Mouse (Mus musculus) gastrocnemius, postnatal 14 days (tissue): ENCODE measurements around the gene Dennd4a. TPM values are rescaled to one million over a fixed set of nuclear protein-coding genes. Genes with fewer than 3 reads are reported as not detected.

Source experiments
- DNase-seq: peaks from one replicate; pipeline ENCODE4 v3.0.0; 2021; ENCODE audit warnings: mixed read lengths
- intact Hi-C: fragments of 180-260 bp; cut with DNase I; formaldehyde crosslinking; loops from one replicate; pipeline ENCODE4 v1.15.1; 2025; ENCODE audit warnings: low total_unique reads
- total RNA-seq, 2 experiments: library from RNA; stranded (reverse); gene quantifications; 2 replicates each; pipeline ENCODE4 v1.2.3; 2021

Dennd4a gene
- total RNA-seq, 2 experiments from 2014 or later, result 5.0 to 6.4 TPM

DNA sequence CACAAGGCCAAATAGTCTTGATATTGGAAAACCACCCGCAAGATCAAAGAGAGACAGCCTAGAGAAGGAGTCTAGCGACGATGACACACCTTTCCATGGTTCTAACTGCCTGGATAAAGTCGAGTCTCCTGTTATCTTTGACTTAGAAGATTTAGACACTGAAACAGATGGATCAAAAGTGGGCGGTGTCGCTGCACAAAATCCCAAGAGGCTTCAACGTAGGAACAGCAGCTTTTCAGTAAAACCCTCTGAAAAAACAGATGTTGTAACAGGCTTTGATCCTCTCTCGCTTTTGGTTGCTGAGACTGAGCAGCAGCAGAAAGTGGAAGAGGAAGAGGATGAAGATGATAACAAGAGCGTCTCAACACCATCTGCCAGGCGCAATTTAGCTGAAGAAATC lies 85.5 kb downstream of the Dennd4a start:
- no peak for DNase-seq
- intact Hi-C loops, result no loop called here

GRCm38 (mm10) chr9:64902866-64903265 lies 91.7 kb downstream of the Dennd4a start:
- intact Hi-C loops, result no loop called here
- no peak for DNase-seq

DNA sequence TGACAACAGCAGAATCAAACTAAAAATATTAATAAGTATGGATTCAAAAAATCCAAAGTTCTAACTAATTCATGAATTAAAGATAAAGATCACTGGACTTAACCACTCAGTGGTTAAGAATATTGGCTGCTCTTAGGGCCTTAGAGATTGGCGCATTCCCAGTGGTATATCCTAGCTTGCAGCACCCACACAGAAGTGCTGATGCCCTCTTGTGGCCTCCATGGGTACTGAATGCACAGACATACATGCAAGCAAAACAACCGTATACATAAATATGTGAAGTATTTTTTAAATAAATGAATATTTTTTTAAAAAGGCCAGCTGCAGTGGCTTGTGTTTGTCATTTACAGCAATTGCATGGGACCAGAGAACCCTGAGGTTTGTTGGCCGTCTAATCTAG lies 92.2 kb downstream of the Dennd4a start:
- DNase-seq, result peak; percentile 57
- intact Hi-C loops, result no loop called here

DNA sequence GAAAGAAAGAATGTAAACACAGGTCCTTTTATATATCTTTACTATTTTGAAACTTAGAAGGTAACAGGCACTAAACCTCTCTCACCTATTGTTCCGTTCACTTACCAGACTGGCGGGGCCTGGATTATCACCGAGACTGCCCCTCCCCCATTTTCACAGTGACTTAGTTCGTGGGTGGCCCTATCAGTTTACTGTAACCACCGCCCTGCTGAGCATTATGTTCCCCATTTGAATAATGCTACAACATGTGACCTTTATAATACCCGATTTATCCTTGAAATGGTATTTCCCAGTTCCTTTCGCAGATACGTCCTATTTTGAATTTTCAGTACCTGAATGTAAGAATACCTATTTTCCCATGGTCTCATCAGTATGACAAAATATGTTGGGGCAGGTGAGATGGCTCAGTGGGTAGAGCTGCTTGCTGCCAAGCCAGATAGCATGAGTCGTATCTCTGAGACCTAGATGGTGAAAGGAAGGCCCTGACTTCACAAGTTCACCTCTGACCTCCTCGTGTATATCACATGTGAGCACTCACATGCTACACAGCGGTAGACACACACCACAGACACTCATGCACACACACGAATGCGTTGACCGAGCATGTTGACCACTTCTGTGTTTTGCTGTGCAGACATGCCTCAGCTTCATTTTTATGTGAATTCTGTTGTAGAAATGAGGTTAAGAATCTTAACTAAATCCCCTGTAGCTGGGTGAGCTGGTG lies 93.9 kb downstream of the Dennd4a start:
- intact Hi-C loops, result loop anchor here (5.0 kb wide), 1 partner anchor 123 kb away; no protein-coding TSS in a partner anchor

GRCm38 (mm10) chr9:64907441-64907840 lies 96.3 kb downstream of the Dennd4a start:
- intact Hi-C loops, result loop anchor here (5.0 kb wide), 1 partner anchor 125 kb away; no protein-coding TSS in a partner anchor
- DNase-seq, result no peak

More for the DNA sequence above, 93.9 kb downstream of the Dennd4a start:
- no peak for DNase-seq

GRCm38 (mm10) chr9:64913406-64913805 lies 102.3 kb downstream of the Dennd4a start:
- intact Hi-C loops, result no loop called here
- no peak for DNase-seq

GRCm38 (mm10) chr9:64913973-64914372 lies 102.8 kb downstream of the Dennd4a start:
- DNase-seq, result no peak
- intact Hi-C loops, result no loop called here

DNA sequence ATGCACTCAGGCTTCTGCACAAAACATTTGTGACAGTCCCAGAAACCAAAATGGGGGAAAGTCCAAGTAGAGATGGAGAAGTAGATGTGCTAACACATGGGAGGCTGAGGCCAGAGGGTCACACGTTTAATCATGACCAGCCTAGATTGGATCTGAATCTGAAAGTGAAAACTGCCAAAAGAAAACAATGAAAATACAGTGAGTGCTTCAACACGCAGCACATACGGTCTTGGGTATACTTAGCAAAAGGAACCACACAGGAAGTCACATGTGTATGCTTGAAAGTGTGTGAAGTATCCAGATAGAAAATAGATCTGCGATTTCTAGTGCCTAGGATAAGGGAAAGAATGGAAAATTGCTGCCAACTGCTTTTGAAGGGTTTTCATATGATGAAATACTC lies 103.5 kb downstream of the Dennd4a start:
- no peak for DNase-seq
- intact Hi-C loops, result no loop called here

- intact Hi-C loops, result no loop called here
- no peak for DNase-seq
Observed at GRCm38 (mm10) chr9:64918560-64918959, 107.4 kb downstream of the Dennd4a start.

DNA sequence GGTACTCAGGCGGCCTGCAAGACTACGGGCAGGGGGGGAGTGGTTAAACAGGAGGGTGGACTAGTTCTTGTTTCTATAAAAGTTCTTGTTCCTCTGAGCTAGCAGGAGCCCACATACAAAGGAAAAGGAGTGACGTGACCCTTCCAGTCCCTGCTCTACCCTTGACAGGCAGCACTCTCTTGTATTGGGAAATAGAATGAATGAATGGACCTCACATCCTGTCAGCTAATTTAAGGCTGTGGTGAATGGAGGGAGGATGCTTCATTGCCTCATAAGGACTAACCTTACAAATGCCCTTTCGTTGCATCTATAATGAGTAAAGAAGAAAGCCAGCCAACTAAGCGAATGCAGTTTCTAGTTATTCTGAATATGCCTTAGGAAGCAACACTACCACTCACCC lies 114.6 kb downstream of the Dennd4a start:
- DNase-seq, result no peak
- intact Hi-C loops, result no loop called here

DNA sequence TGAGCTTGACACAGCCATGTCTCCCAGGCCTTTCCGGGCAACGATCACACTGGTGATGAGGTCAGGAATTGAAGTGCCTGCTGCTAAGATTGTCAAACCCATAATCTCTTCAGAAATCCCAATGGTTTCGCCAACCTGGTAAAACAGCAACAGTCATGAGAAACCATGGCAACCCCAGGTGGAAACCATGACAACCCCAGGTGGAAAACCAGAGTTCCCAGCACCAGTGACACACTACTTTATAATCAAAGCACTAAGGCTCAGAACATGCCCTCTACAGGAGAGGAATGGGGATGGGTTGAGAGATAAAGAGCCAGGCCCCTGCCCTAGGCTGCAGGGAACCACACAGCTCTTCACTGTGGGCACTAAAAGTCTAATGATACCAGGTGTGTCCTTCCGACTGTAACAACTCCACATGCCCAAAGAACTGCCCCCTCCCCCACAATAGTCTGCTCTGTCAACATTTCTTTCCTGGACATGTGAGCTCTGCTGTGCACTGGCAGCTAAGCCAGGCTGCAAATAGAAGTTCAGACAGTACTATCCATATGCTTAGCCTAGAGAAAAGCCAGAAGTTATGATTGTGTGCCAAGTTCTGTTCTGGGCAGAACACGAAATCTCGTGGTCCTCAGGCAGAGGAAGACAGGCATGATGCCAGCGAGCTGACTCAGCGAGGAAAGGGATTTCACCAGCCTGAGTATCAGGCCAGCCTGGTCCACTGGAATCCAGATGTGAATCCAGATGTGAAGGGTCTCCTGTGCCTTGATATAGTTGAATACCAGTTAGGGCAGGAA lies 115.3 kb downstream of the Dennd4a start:
- intact Hi-C loops, result no loop called here
- DNase-seq, result no peak

DNA sequence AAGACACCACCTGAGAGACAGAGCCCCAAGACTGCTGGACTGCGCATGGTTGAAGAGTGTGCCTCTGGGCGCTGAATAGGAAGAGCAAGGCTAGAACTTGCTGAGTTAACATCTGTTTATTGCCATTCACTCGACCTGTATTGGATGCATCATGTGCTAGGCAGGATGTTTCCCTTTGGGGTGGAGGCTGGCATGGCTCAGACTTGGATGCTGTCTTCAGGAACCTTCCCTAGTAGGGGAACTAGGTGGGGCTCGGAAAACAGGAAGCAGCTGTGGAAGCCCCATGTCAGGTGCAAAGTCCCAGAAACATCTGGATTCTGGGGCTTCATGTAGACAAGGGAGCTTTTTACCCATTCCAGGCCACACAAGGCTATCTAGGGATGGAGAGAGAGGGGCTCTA lies 119.1 kb downstream of the Dennd4a start:
- intact Hi-C loops, result loop anchor here (10.0 kb wide), 1 partner anchor 155 kb away; no protein-coding TSS in a partner anchor
- DNase-seq, result no peak

GRCm38 (mm10) chr9:64931751-64932610 lies 120.8 kb downstream of the Dennd4a start:
- DNase-seq, result no peak
- intact Hi-C loops, result loop anchor here (10.0 kb wide), 1 partner anchor 157 kb away; no protein-coding TSS in a partner anchor

DNA sequence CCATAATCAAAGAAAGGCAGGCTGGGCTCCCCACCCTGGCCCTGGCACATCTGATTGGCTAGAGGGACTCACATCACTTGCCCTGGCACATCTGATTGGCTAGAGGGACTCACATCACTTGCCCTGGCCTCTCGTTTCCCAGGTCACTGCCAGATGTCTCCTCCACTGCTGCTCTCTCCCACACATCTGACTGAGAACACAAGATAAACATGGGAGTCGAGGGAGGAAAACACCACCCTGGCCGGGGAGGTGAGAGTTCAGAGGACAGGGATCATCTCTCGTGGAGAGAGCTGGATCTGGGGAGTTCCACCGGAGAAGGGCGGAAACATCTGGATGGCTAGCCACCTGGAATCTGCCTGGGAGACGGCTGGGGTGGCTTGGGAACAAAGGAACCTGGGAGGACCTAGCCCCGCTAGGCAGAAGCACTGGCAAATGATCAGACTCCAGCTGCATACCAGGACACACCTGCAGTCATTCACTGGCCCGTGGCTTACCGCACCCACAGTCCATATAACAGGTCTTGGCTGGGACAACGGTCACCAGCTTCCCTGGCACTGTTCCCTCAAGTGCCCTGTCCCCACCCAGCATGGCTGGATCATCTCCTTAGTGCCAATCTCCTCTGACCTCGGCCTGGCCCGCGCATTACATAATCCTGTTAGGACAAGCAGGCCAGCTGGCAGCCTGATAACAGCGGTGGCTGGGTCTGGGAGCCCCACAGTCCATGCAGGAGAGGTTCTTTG lies 123.0 kb downstream of the Dennd4a start:
- intact Hi-C loops, result loop anchor here (10.0 kb wide), 1 partner anchor 159 kb away; no protein-coding TSS in a partner anchor
- peak; percentile 18 for DNase-seq

DNA sequence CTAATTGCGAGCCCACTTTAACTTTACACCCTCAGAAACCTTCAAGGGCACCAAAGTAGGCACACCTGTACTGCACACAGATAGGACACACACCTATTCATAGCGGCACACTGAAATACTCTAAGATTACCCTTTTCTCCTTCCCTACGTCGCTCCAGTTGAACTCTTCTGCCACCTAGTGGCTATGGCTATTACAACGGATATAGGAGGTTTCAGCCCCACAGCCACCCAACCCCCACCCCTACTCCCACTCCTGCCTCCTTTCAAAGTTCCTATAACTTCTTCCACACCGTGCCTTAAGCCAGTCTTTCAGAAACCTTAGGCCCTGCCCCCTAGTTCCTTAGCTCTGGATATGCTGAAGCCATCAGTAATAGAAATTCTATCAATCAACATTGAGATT lies 125.4 kb downstream of the Dennd4a start:
- peak; percentile 34 for DNase-seq
- intact Hi-C loops, result loop anchor here (10.0 kb wide), 1 partner anchor 162 kb away; no protein-coding TSS in a partner anchor

- no peak for DNase-seq
- intact Hi-C loops, result loop anchor here (10.0 kb wide), 1 partner anchor 163 kb away; no protein-coding TSS in a partner anchor
Observed at GRCm38 (mm10) chr9:64937491-64937890, 126.4 kb downstream of the Dennd4a start.

DNA sequence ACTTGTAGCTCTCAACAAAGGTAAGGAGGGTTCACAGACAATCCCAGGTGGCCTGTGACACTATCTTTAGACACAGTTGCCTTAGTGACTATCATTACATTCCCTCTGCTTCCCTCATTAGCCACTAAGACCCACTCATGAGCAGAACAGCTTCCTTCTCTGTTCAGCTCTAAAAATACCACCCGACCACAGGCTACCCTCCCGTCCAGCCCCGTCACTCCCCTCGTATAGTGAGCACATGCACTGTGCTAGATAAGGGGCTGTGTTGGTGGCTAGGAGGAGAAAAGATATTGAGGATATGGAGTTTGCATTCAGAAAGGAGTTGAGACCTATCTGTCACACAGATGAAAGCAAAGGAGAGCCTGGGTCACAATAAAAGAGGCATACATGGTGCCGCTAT lies 127.4 kb downstream of the Dennd4a start:
- no peak for DNase-seq
- intact Hi-C loops, result loop anchor here (10.0 kb wide), 1 partner anchor 164 kb away; no protein-coding TSS in a partner anchor

GRCm38 (mm10) chr9:64939281-64939680 lies 128.1 kb downstream of the Dennd4a start:
- intact Hi-C loops, result loop anchor here (10.0 kb wide), 1 partner anchor 164 kb away; no protein-coding TSS in a partner anchor
- DNase-seq, result no peak

GRCm38 (mm10) chr9:64939790-64940189 lies 128.7 kb downstream of the Dennd4a start:
- no peak for DNase-seq
- intact Hi-C loops, result loop anchor here (10.0 kb wide), 1 partner anchor 165 kb away; no protein-coding TSS in a partner anchor
